Mouse (Mus musculus) megakaryocyte, embryonic 14.5 days (primary cell): ENCODE results near the gene Rere. TPM values are rescaled to one million over a fixed set of nuclear protein-coding genes. Genes with fewer than 3 reads are reported as not detected.

Experiments used
- H3K27me3 ChIP-seq: replicated peaks from 2 replicates; pipeline ENCODE3; 2012; ENCODE audit warnings: inconsistent platforms
- H3K36me3 ChIP-seq: replicated peaks from 2 replicates; pipeline ENCODE3; 2012; ENCODE audit warnings: low read length, inconsistent platforms, mixed read lengths
- H3K4me1 ChIP-seq: 2 replicates; pipeline ENCODE4 v1.6.1; 2012; ENCODE audit warnings: inconsistent platforms
- H3K4me3 ChIP-seq: replicated peaks from 2 replicates; pipeline ENCODE3; 2012; ENCODE audit warnings: moderate library complexity, mild to moderate bottlenecking, inconsistent platforms
- H3K9me3 ChIP-seq: 2 replicates; pipeline ENCODE4 v1.6.1; 2012; ENCODE audit warnings: inconsistent platforms
- FLI1 ChIP-seq: IDR thresholded peaks from 2 replicates; pipeline ENCODE4 v1.6.1; 2012; ENCODE audit warnings: low read length, inconsistent platforms, mixed read lengths
- GATA1 ChIP-seq: IDR thresholded peaks from 3 replicates; pipeline ENCODE4 v1.6.1; 2012; ENCODE audit warnings: mixed read lengths, low read length, inconsistent platforms, borderline replicate concordance
- polyA plus RNA-seq: library from polyadenylated mRNA; stranded (reverse); fragments of >175 nt; gene quantifications from 2 replicates; pipeline ENCODE4 v1.2.3, GENCODE M21; 2012; ENCODE audit warnings: low replicate concordance; ENCODE audit not compliant: insufficient read depth

The Rere gene
- polyA plus RNA-seq, 1 experiment: 39.0 TPM

DNA sequence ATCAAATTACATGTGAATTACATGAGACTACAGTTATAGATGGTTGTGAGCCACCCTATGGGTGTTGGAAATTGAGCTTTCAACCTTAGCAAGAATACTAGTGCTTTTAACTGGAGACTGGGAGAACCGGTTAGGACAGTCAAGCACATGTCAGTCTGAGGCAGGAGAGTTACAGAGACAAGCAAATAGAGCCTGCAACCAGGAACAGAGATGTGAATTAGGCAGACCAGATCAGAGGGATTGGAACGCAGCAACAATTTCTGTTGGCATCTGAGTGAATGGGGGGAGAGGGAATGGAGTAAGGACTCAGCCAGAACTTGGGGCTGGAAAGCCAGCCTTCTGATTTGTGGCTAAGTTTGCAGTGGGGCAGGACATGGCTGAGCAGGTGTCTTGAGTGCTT is 25.3 kb downstream of the Rere start:
- TF ChIP-seq FLI1: no peak
- TF ChIP-seq GATA1: no peak
- H3K9me3 ChIP-seq: no peaks in the 10 kb centered on the region
- H3K4me1 ChIP-seq: peaks cover 63% of the 10 kb centered on the region

GRCm38 (mm10) chr4:150307226-150307625 is 25.8 kb downstream of the Rere start:
- H3K36me3 ChIP-seq: peaks cover 5% of the 10 kb centered on the region

More for the DNA sequence above, 25.3 kb downstream of the Rere start:
- no peaks in the 10 kb centered on the region for H3K27me3 ChIP-seq
- no peak overlapping the region for H3K4me3 ChIP-seq
- H3K36me3 ChIP-seq: peaks cover 5% of the 10 kb centered on the region

DNA sequence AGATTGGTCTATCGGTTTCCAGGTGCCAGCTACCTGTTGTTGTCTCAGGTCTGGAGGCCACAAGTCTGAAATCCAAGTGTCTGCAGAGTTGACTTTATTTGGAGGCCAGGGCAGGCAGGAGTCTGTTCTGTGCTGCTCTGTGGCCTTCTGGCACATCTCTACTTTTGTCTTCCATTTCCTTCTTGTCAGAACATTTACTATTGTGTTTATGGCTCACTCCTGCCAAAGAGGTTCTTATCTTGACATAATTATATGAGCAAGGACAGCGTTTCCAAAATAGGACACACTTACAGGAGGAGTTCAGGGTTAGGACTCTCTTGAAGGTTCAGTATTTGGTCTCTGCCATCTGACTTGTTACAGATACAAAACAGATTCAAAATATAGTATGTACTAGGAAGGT is 30.0 kb downstream of the Rere start:
- peaks cover 5% of the 10 kb centered on the region for H3K36me3 ChIP-seq
- H3K27me3 ChIP-seq: no peaks in the 10 kb centered on the region
- TF ChIP-seq GATA1 (no peak), FLI1 (no peak)
- H3K4me3 ChIP-seq: no peak overlapping the region
- H3K9me3 ChIP-seq: no peaks in the 10 kb centered on the region
- peaks cover 69% of the 10 kb centered on the region for H3K4me1 ChIP-seq

More at GRCm38 (mm10) chr4:150307226-150307625, 25.8 kb downstream of the Rere start:
- TF ChIP-seq GATA1 (no peak), FLI1 (no peak)
- peaks cover 63% of the 10 kb centered on the region for H3K4me1 ChIP-seq
- H3K4me3 ChIP-seq: no peak overlapping the region
- H3K9me3 ChIP-seq: no peaks in the 10 kb centered on the region
- no peaks in the 10 kb centered on the region for H3K27me3 ChIP-seq

DNA sequence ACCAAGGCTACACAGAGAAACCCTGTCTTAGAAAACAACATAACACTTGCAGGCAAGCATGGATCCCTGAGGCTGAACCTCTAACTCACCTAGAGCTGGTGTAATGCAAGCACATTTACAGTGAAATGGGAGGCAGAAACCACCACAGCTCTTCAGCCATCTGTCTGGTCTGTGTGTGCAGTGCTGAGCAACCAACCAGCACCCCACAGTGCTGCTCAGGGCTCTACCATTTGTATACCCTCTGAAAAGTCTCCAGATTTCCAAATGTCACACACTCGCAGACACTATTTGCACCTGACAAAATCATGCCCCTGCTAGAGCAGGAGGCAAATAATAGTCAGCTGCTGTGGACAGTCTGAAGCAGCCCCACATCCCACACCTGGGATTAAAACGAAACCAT is 31.2 kb downstream of the Rere start:
- Histone ChIP-seq H3K36me3 (peaks cover 5% of the 10 kb centered on the region), H3K4me1 (peaks cover 64% of the 10 kb centered on the region), H3K27me3 (no peaks in the 10 kb centered on the region), H3K9me3 (no peaks in the 10 kb centered on the region), H3K4me3 (no peak overlapping the region)
- TF ChIP-seq FLI1 (no peak), GATA1 (no peak)

DNA sequence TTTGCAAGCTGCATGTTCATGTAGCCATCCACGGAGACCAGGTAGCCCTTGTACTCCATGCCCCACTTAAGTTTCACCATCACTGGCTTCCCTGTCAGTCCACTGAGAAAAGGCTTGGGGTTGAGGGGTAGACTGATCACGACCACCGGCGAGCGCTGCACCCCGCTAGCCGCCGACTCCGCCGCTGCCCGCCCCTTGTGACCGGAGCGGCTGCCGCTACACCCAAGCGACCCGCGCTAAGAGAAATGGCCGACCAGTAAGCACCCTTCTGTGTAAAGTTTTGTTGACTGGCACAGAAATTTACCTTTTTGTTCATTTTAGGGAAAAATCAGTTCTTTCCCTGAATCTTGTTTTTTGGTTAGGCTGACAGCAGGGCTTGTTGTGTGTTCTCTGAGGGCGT is 33.9 kb downstream of the Rere start:
- Histone ChIP-seq H3K4me3 (no peak overlapping the region), H3K9me3 (no peaks in the 10 kb centered on the region), H3K4me1 (peaks cover 61% of the 10 kb centered on the region), H3K27me3 (no peaks in the 10 kb centered on the region), H3K36me3 (peaks cover 2% of the 10 kb centered on the region)
- no peak for TF ChIP-seq GATA1
- no peak for TF ChIP-seq FLI1

- TF ChIP-seq GATA1 (no peak), FLI1 (no peak)
- H3K9me3 ChIP-seq: no peaks in the 10 kb centered on the region
- H3K27me3 ChIP-seq: no peaks in the 10 kb centered on the region
- H3K4me1 ChIP-seq: peaks cover 50% of the 10 kb centered on the region
- H3K4me3 ChIP-seq: no peak overlapping the region
- H3K36me3 ChIP-seq: peaks cover 2% of the 10 kb centered on the region
Measured at GRCm38 (mm10) chr4:150316546-150316945, 35.1 kb downstream of the Rere start.

- Histone ChIP-seq H3K4me1 (peaks cover 37% of the 10 kb centered on the region), H3K4me3 (no peak overlapping the region), H3K9me3 (peaks cover 7% of the 10 kb centered on the region; the same call in 1 of the 2 replicates), H3K27me3 (no peaks in the 10 kb centered on the region), H3K36me3 (peaks cover 15% of the 10 kb centered on the region)
- TF ChIP-seq GATA1 (no peak), FLI1 (no peak)
Measured at GRCm38 (mm10) chr4:150325046-150325801, 43.8 kb downstream of the Rere start.

DNA sequence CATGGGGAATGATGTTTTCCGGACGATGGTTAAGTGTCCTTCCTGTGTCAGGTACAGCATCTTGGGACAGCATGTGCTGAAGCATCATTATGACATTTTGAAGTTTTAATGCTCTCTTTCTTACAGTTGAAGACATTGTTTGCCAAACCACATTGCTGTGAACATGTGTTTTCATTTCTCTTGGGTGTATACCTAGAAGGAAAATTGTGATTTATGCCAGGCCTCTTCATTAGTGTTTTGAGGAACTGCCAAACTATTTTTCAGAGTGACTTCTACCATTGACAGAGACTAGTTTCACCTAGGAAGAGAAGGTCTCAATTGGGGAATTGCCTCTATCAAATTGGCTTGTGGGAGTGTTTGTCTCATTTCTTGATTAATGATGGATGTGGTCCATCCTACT is 44.6 kb downstream of the Rere start:
- Histone ChIP-seq H3K36me3 (peaks cover 19% of the 10 kb centered on the region), H3K9me3 (peaks cover 10% of the 10 kb centered on the region; the same call in 1 of the 2 replicates)
- TF ChIP-seq FLI1 (no peak), GATA1 (no peak)

GRCm38 (mm10) chr4:150327476-150327875 is 46.0 kb downstream of the Rere start:
- TF ChIP-seq GATA1: no peak
- no peak for TF ChIP-seq FLI1
- Histone ChIP-seq H3K27me3 (no peaks in the 10 kb centered on the region), H3K9me3 (peaks cover 10% of the 10 kb centered on the region; the same call in 1 of the 2 replicates), H3K4me1 (peaks cover 43% of the 10 kb centered on the region), H3K4me3 (no peak overlapping the region), H3K36me3 (peaks cover 21% of the 10 kb centered on the region)

More for the DNA sequence above, 44.6 kb downstream of the Rere start:
- peaks cover 38% of the 10 kb centered on the region for H3K4me1 ChIP-seq
- no peak overlapping the region for H3K4me3 ChIP-seq
- no peaks in the 10 kb centered on the region for H3K27me3 ChIP-seq

DNA sequence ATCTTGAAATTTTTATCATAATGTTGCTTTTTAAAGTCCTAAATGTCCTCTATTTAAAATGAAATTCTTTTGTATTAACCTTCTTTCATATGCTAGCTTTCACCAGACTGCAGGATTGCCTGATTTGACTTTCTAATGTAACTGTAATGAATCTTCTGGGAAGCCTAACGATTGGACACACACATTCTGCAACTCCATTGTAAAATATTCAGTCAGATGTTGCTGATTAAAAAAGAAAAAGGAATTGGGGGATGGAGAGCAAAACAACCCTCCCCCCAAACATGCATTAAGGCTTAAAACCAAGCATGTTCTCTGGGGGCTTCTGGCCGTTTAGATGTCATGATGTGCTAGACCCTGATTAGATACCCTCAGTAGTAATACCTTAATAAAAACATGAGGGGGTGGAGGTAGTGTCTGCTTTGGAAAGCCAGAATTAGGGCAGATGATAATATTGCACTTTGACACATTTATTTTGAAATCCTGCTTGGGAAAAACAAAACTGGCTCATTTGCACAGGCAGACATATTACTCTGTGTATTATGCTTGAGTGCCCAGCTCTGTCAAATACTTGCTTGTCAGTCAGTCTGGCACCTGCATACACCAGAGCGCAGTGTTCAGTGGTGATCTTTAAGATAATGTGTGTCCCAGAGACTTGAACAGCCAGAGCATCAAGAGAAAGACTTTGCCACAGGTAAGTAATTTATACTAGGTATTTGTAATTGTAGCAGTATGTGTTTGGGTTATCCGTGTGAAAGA is 52.7 kb downstream of the Rere start:
- Histone ChIP-seq H3K4me3 (no peak overlapping the region), H3K9me3 (peaks cover 4% of the 10 kb centered on the region; the same call in 1 of the 2 replicates), H3K36me3 (peaks cover 16% of the 10 kb centered on the region), H3K27me3 (no peaks in the 10 kb centered on the region), H3K4me1 (peaks cover 23% of the 10 kb centered on the region)
- no peak for TF ChIP-seq FLI1
- no peak for TF ChIP-seq GATA1
